Mouse (Mus musculus) cerebellum, adult 2 months (tissue): ENCODE measurements at regions not wholly inside any gene's neighbourhood (a gene's known extent, or its start where the extent isn't known, plus 50 kb on each side); places are given as distances from the start of the nearest gene placed in this dataset.

ENCODE experiments used
- CTCF ChIP-seq: fragments of 200-500 bp; IDR thresholded peaks from 2 replicates; pipeline ENCODE4 v1.5.1; 2011; ENCODE audit warnings: low read depth, mild to moderate bottlenecking, control low read depth, low read length, moderate library complexity, borderline replicate concordance; ENCODE audit not compliant: insufficient read depth
- POLR2A ChIP-seq: fragments of 200-500 bp; IDR thresholded peaks from 2 replicates; pipeline ENCODE4 v1.6.1; 2011; ENCODE audit warnings: low read length, control low read depth, borderline replicate concordance; ENCODE audit not compliant: insufficient read depth

- TF ChIP-seq CTCF (no peak), POLR2A (no peak)
These were observed 83.5 kb downstream of the Barx1 start for GRCm38 (mm10) chr13:48746301-48746700.
